In genomic region chr6:124993365-124993764, GRCm38 (mm10) we compare ENCODE assay signal across 15 mouse cellular contexts. TPM values are rescaled to one million over a fixed set of nuclear protein-coding genes. Genes with fewer than 3 reads are reported as not detected.
A peak's percentile ranks its signal among the peaks of the same experiment; 100 is the strongest.
DNase-seq lines count a peak whose midpoint lies in the region; ATAC-seq lines count a peak whose summit lies in the region.
"Had no signal": no experiment of that assay in that cellular context is flagged by ENCODE, and none has a peak within 500 bp of the region (broad histone marks: within the 10 kb centered on the region; RNA-seq: fewer than 3 reads in every experiment).

No protein-coding gene starts in this region.

- 85% methylated on average over 9 of the region's 9 CpGs for WGBS in neural tube, embryonic 15.5 days
- 87% methylated on average over 9 of the region's 9 CpGs for WGBS in macrophage (ENCODE audit: missing documents)
- WGBS in midbrain, embryonic 14.5 days, result 85% methylated on average over 9 of the region's 9 CpGs

- H3K27me3 ChIP-seq in neural tube, embryonic 15.5 days (replicated peaks), result peaks cover 14% of the 10 kb centered on the region
- peaks cover 26% of the 10 kb centered on the region; the same call in 1 of the 2 replicates for H3K27me3 ChIP-seq in midbrain, embryonic 14.5 days (ENCODE audit: control insufficient read depth, insufficient read depth, low read length)

- no peak overlapping the region for H3K4me3 ChIP-seq in neural tube, embryonic 15.5 days (replicated peaks)
- no peak overlapping the region for H3K4me3 ChIP-seq in macrophage (ENCODE audit: inconsistent target)
- H3K4me3 ChIP-seq in midbrain, embryonic 14.5 days (replicated peaks; ENCODE audit: low read depth, low read length), result no peak overlapping the region
- H3K4me3 ChIP-seq: heart, adult 2 months; liver, embryonic 13.5 days; neural tube, embryonic 12.5 days had no signal

- H3K27ac ChIP-seq in neural tube, embryonic 15.5 days (replicated peaks), result peak overlapping the region; percentile 37
- H3K27ac ChIP-seq in macrophage, result peak overlapping the region; percentile 34
- no peak overlapping the region for H3K27ac ChIP-seq in midbrain, embryonic 14.5 days (replicated peaks; ENCODE audit: low read depth, low read length)
- H3K27ac ChIP-seq: heart, adult 2 months; liver, embryonic 13.5 days; midbrain, embryonic 13.5 days; neural tube, embryonic 12.5 days had no signal

- no peak overlapping the region for H3K4me2 ChIP-seq in neural tube, embryonic 15.5 days
- H3K4me2 ChIP-seq in midbrain, embryonic 14.5 days (ENCODE audit: low read length), result no peak overlapping the region
- H3K4me2 ChIP-seq: liver, embryonic 13.5 days had no signal

- peak; percentile 78 to 90 for DNase-seq in adrenal gland, adult (ENCODE audit: inconsistent age in 2 of 2, low spot score in 1 of 2)
- DNase-seq in adrenal gland, postnatal 4 days (ENCODE audit: low spot score in 2 of 2), result no peak
- no peak for DNase-seq in neural tube, embryonic 10.5 days (ENCODE audit: extremely low spot score, low spot score)
- peak; percentile 68 for DNase-seq in adrenal gland, postnatal 14 days
- DNase-seq in midbrain, embryonic 14.5 days, result no peak
- DNase-seq: cerebellum, postnatal 25 days; heart, adult 2 months; kidney, adult 18-20 months; liver, embryonic 13.5 days had no signal

- H3K9me3 ChIP-seq in neural tube, embryonic 15.5 days (replicated peaks), result no peaks in the 10 kb centered on the region
- H3K9me3 ChIP-seq in midbrain, embryonic 14.5 days (ENCODE audit: control insufficient read depth, low read length), result peaks cover 3% of the 10 kb centered on the region; the same call in 1 of the 2 replicates

- H3K9ac ChIP-seq in neural tube, embryonic 15.5 days (replicated peaks), result no peak overlapping the region
- no peak overlapping the region for H3K9ac ChIP-seq in midbrain, embryonic 14.5 days (replicated peaks; ENCODE audit: low read length)
- H3K9ac ChIP-seq: liver, embryonic 13.5 days had no signal

- no peak for ATAC-seq in neural tube, embryonic 15.5 days (ENCODE audit: low FRiP score)
- no peak for ATAC-seq in megakaryocyte, adult 5-6 weeks (ENCODE audit: poor library complexity, severe bottlenecking)
- ATAC-seq in midbrain, embryonic 14.5 days (ENCODE audit: low FRiP score, low TSS enrichment), result no peak

- H3K36me3 ChIP-seq in neural tube, embryonic 15.5 days, result no peaks in the 10 kb centered on the region
- no peaks in the 10 kb centered on the region for H3K36me3 ChIP-seq in macrophage (ENCODE audit: inconsistent target)
- no peaks in the 10 kb centered on the region for H3K36me3 ChIP-seq in midbrain, embryonic 14.5 days (ENCODE audit: control insufficient read depth, insufficient read depth, low read length)
- H3K36me3 ChIP-seq: liver, embryonic 13.5 days; midbrain, embryonic 13.5 days; neural tube, embryonic 12.5 days had no signal

- peaks cover 26% of the 10 kb centered on the region for H3K4me1 ChIP-seq in neural tube, embryonic 15.5 days
- peaks cover 3% of the 10 kb centered on the region; the same call in 1 of the 2 replicates for H3K4me1 ChIP-seq in midbrain, embryonic 14.5 days (ENCODE audit: control insufficient read depth, insufficient read depth, low read length)

- no peaks in the 10 kb centered on the region for H3K79me2 ChIP-seq in macrophage (ENCODE audit: inconsistent target)

RNA-seq across cellular contexts. Expression of gene Pianp, which starts 3.1 kb away (rescaled TPM):
- total RNA-seq in adrenal gland, postnatal 4 days (2021), result 10 to 100 TPM in 1 of 2 experiments, 1 to 10 TPM in 1; 6.2 to 11.1 TPM
- polyA plus RNA-seq in neural tube, embryonic 15.5 days (2015; fragmentation: Nextera tagmentation; extraction: Ambion mirVana), result 59.4 and 72.4 TPM in 2 replicates
- 4.8 and 5.4 TPM in 2 replicates for total RNA-seq in adrenal gland, postnatal 14 days (2021)
- total RNA-seq in macrophage (2018; cell fraction: chromatin; rRNA removed), result 10 to 100 TPM in 1 of 26 experiments, 1 to 10 TPM in 21, under 1 TPM in 2, not detected in 2; 0.51 to 10.7 (median 2.5) TPM
- 10 to 100 TPM in 13 of 26 experiments, 1 to 10 TPM in 13; 4.8 to 26.1 (median 11.3) TPM for total RNA-seq in macrophage (2018; cell fraction: cytosol; rRNA removed)
- 10 to 100 TPM in 5 of 26 experiments, 1 to 10 TPM in 21; 3.2 to 16.6 (median 6.5) TPM for total RNA-seq in macrophage (2018; cell fraction: nucleus; rRNA removed)
- 10.8 to 32.4 TPM (median 17.5 TPM) in 3 replicates for polyA plus RNA-seq in macrophage (2018)
- total RNA-seq in megakaryocyte, adult 5-6 weeks (2015), result not detected in 2 replicates
- total RNA-seq in megakaryocyte, adult 5-6 weeks (2017), result not detected in 2 replicates
- polyA plus RNA-seq in midbrain, embryonic 14.5 days (2014; fragmentation: Nextera tagmentation; extraction: Ambion mirVana), result 43.2 and 57.1 TPM in 2 replicates
- total RNA-seq: hematopoietic stem cell, adult 5-6 weeks had no signal

RNA-seq across cellular contexts. Expression of gene Zfp384, which starts 15.6 kb away (rescaled TPM):
- 10 to 100 TPM; 60.6 to 67.6 TPM for total RNA-seq in adrenal gland, postnatal 4 days (2021)
- polyA plus RNA-seq in neural tube, embryonic 15.5 days (2015; fragmentation: Nextera tagmentation; extraction: Ambion mirVana), result 18.5 and 19.5 TPM in 2 replicates
- 47.2 and 50.4 TPM in 2 replicates for total RNA-seq in adrenal gland, postnatal 14 days (2021)
- total RNA-seq in macrophage (2018; cell fraction: chromatin; rRNA removed), result 100 to 1,000 TPM; 105 to 210 (median 160) TPM
- 10 to 100 TPM; 25.5 to 46.2 (median 36.9) TPM for total RNA-seq in macrophage (2018; cell fraction: cytosol; rRNA removed)
- 100 to 1,000 TPM in 24 of 26 experiments, 10 to 100 TPM in 2; 83.3 to 158 (median 128) TPM for total RNA-seq in macrophage (2018; cell fraction: nucleus; rRNA removed)
- 35.4 to 57.8 TPM (median 41.9 TPM) in 3 replicates for polyA plus RNA-seq in macrophage (2018)
- total RNA-seq in megakaryocyte, adult 5-6 weeks (2015), result 67.0 and 70.0 TPM in 2 replicates
- 34.1 and 36.0 TPM in 2 replicates for total RNA-seq in megakaryocyte, adult 5-6 weeks (2017)
- 13.7 and 16.2 TPM in 2 replicates for polyA plus RNA-seq in midbrain, embryonic 14.5 days (2014; fragmentation: Nextera tagmentation; extraction: Ambion mirVana)

RNA-seq across cellular contexts. Expression of gene Cops7a, which starts 28.0 kb away (rescaled TPM):
- total RNA-seq in adrenal gland, postnatal 4 days (2021), result 100 to 1,000 TPM; 143 to 151 TPM
- 95.4 and 112 TPM in 2 replicates for polyA plus RNA-seq in neural tube, embryonic 15.5 days (2015; fragmentation: Nextera tagmentation; extraction: Ambion mirVana)
- 117 and 122 TPM in 2 replicates for total RNA-seq in adrenal gland, postnatal 14 days (2021)
- 100 to 1,000 TPM in 1 of 26 experiments, 10 to 100 TPM in 25; 24.7 to 101 (median 50.8) TPM for total RNA-seq in macrophage (2018; cell fraction: chromatin; rRNA removed)
- 10 to 100 TPM; 33.2 to 68.8 (median 54.0) TPM for total RNA-seq in macrophage (2018; cell fraction: cytosol; rRNA removed)
- total RNA-seq in macrophage (2018; cell fraction: nucleus; rRNA removed), result 100 to 1,000 TPM in 2 of 26 experiments, 10 to 100 TPM in 24; 30.0 to 119 (median 56.0) TPM
- polyA plus RNA-seq in macrophage (2018), result 42.8 to 68.7 TPM (median 51.4 TPM) in 3 replicates
- total RNA-seq in megakaryocyte, adult 5-6 weeks (2015), result 35.4 and 37.2 TPM in 2 replicates
- 19.4 and 25.7 TPM in 2 replicates for total RNA-seq in megakaryocyte, adult 5-6 weeks (2017)
- 85.6 and 85.9 TPM in 2 replicates for polyA plus RNA-seq in midbrain, embryonic 14.5 days (2014; fragmentation: Nextera tagmentation; extraction: Ambion mirVana)

RNA-seq across cellular contexts. Expression of gene Ing4, which starts 46.2 kb away (rescaled TPM):
- total RNA-seq in adrenal gland, postnatal 4 days (2021), result 100 to 1,000 TPM; 118 TPM
- 129 and 133 TPM in 2 replicates for polyA plus RNA-seq in neural tube, embryonic 15.5 days (2015; fragmentation: Nextera tagmentation; extraction: Ambion mirVana)
- total RNA-seq in adrenal gland, postnatal 14 days (2021), result 64.9 and 71.8 TPM in 2 replicates
- 100 to 1,000 TPM in 16 of 26 experiments, 10 to 100 TPM in 10; 32.0 to 260 (median 112) TPM for total RNA-seq in macrophage (2018; cell fraction: chromatin; rRNA removed)
- 10 to 100 TPM; 23.5 to 74.3 (median 45.3) TPM for total RNA-seq in macrophage (2018; cell fraction: cytosol; rRNA removed)
- 100 to 1,000 TPM in 5 of 26 experiments, 10 to 100 TPM in 21; 26.5 to 172 (median 60.7) TPM for total RNA-seq in macrophage (2018; cell fraction: nucleus; rRNA removed)
- polyA plus RNA-seq in macrophage (2018), result 40.7 to 67.3 TPM (median 57.5 TPM) in 3 replicates
- 33.0 and 35.7 TPM in 2 replicates for total RNA-seq in megakaryocyte, adult 5-6 weeks (2015)
- 63.3 and 63.9 TPM in 2 replicates for total RNA-seq in megakaryocyte, adult 5-6 weeks (2017)
- polyA plus RNA-seq in midbrain, embryonic 14.5 days (2014; fragmentation: Nextera tagmentation; extraction: Ambion mirVana), result 132 and 144 TPM in 2 replicates

RNA-seq across cellular contexts. Expression of gene Acrbp, which starts 56.1 kb away (rescaled TPM):
- total RNA-seq in adrenal gland, postnatal 4 days (2021), result 1 to 10 TPM; 7.3 to 8.0 TPM
- polyA plus RNA-seq in neural tube, embryonic 15.5 days (2015; fragmentation: Nextera tagmentation; extraction: Ambion mirVana), result 17.3 and 21.5 TPM in 2 replicates
- total RNA-seq in adrenal gland, postnatal 14 days (2021), result 7.5 and 8.2 TPM in 2 replicates
- 100 to 1,000 TPM in 2 of 26 experiments, 10 to 100 TPM in 21, 1 to 10 TPM in 3; 8.8 to 120 (median 49.0) TPM for total RNA-seq in macrophage (2018; cell fraction: chromatin; rRNA removed)
- total RNA-seq in macrophage (2018; cell fraction: cytosol; rRNA removed), result 1 to 10 TPM in 14 of 26 experiments, under 1 TPM in 12; 0.10 to 6.3 (median 1.2) TPM
- 10 to 100 TPM in 21 of 26 experiments, 1 to 10 TPM in 5; 7.4 to 83.3 (median 27.0) TPM for total RNA-seq in macrophage (2018; cell fraction: nucleus; rRNA removed)
- polyA plus RNA-seq in macrophage (2018), result 1.4 to 5.9 TPM (median 3.2 TPM) in 3 replicates
- 9.0 and 14.2 TPM in 2 replicates for total RNA-seq in megakaryocyte, adult 5-6 weeks (2015)
- 3.4 and 8.8 TPM in 2 replicates for total RNA-seq in megakaryocyte, adult 5-6 weeks (2017)
- 16.3 and 16.7 TPM in 2 replicates for polyA plus RNA-seq in midbrain, embryonic 14.5 days (2014; fragmentation: Nextera tagmentation; extraction: Ambion mirVana)

Comparison
In these comparisons a context has a peak if more than half of its experiments do, and no peak if none do; other contexts are left out.
1. DNase-seq: peak in adrenal gland, adult (2 of 2) and adrenal gland, postnatal 14 days (single experiment); none in adrenal gland, postnatal 4 days (0 of 2), neural tube, embryonic 10.5 days (single experiment) and midbrain, embryonic 14.5 days (single experiment).